Mouse (Mus musculus) heart, adult 18-20 months (tissue): ENCODE results near the gene Pcgf2. TPM values are rescaled to one million over a fixed set of nuclear protein-coding genes. Genes with fewer than 3 reads are reported as not detected.
"Not testable (repeated sequence)": the region's sequence is repeated elsewhere in the genome, so short reads cannot be mapped to it uniquely, and the experiment has no call there.

Experiments used
- DNase-seq, 2 experiments: peaks; one replicate each; pipeline ENCODE4 v3.0.0; 2021 to 2022; ENCODE audit warnings: mixed read lengths in 1 of 2
- total RNA-seq, 2 experiments: library from RNA; stranded (reverse); gene quantifications; 2 replicates each; pipeline ENCODE4 v1.2.3; 2021

Pcgf2 gene
- total RNA-seq, 2 experiments from 2014 or later: 4.8 to 4.9 TPM

DNA sequence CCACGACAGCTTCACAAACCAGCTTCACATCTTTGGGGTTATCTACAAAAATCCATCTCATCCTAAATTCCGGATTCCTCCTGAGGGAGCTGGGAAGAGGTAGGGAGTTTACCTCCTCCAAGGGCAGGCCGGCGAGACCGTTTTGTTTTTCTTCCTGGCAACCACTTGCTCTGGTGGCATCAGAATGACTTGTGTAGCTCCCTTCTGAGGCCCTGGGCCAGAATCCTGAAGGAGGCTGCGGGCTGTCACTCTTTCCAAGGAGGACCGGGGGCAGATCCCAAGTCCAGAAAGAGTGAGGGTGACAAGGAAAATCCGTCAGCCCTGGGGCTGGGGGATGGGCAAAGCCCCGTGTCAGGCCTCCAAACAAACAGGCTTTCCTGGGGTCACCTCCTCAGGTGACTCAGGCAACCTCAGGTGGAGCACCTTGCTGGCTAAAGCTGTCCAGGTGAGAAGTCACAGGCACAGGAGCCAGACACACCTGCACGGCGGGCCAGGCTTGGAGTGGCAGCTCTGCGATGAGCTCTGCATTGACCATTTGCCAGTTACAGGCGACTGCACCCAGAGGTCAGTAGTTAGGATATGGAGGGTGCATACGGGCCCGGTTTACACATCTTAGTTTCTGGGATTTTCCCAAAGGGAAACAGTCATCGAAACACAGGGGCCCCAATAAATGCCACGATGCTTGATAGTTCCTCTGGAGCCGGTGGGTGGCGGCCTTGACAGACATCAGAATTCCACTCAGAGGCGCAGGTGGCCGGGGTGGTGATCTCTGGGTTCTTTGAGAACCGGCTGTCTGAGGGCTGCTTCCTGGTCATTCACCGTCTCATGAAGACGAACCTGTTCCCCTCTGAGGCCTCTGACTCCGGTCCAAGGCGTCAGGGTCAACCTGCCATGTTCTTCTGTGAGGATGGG lies 17.3 kb upstream of the Pcgf2 start:
- no peak for DNase-seq

DNA sequence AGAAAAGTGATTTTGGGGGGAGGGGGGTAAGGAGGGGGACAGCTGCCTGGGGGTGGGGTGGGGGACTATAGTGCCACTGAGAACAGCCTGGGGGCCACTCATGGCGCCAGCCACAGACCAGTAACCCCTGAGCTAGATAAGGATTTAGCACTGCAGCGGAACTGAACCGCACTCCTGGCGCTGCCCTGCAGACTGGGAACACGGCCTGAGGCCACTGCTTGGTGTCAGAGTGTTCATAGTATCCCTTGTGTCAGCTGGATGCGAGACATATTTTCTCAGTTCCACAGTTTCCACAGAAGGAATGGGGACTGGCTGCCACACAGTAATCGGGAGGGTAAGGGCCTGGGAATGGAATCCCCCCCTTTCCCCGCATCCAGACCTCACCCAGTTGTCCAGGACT lies 15.7 kb upstream of the Pcgf2 start:
- DNase-seq: no peak

DNA sequence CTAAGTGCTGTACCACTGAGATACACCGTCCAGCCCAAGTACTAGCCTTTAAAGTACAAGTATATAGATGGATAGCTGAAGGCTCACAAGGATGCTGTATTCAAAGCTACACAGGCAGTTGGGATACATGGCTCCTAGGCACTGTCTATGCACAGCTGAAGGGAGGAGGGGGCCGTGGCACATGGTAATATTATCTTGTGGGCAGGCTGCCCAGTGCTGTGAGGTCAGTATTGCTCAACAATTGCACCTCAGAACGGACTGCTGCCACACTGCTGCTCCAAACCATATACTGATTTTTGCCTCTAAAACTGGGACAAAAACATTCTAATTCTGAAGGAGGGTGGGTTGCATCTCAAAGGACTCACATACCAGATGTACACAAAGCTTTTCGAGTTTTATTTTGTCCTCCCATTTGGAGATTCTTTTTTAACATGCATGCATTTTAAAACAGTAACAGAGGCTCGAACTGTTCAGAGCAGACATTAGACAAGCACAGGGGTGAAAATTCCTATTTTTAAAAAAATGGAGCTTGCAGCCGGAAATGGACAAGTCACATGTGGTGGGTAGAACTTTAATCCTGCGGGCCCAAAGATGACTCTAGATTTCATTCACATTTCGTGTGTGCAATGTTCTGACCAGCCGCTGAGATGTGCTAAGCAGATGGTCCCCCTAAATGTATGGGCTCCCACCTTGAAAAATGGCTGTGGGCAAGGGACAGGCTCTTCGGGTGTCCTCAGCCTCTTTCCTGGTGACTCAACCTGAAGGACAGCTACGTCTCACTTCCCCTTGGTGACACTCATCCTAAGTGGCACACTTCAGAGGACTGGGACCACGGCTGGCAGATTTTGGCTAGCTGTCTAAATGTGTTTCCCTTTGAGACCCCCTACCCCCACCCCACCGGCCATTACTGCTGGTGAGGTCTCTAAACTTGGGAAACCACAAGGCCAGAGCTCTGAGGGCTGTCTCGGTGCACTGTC lies 14.8 kb upstream of the Pcgf2 start:
- DNase-seq: peak; percentile 47 to 60

DNA sequence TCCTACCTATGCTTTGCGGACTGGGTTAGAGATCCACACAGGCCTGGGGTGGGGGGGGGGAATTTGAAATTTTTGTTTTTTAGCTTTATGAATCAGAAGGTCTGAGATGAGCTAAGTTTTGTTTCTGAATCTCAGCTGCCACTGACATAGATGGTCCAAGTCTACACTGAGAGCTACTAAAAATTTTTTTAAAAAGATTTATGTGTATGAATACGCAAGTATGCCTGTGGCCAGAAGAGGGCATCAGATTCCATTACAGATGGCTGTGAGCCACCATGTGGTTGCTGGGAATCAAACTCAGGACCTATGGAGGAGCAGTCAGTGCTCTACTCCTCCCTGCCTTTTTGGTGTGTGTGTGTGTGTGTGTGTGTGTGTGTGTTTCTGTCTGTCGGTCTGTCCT lies 14.1 kb upstream of the Pcgf2 start:
- DNase-seq: no peak

DNA sequence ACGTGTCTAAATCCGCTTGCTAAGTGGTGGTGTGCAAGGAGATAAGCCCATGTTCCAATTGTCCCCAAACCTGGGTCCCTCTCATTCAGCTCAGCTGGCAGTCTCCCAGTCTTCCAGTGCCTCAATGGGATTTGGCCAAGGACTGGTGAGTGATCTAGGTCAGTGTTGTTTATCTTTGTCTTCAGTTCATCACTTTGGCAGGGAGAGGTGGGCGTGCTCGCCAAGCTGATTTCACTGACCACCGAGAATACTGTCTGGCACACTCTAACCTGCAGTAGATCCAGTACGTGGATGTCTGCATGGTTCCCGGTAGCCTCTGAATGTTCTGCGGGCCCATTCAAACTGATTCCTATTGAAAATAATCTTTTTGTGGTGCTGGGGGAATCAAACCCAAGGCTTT lies 13.6 kb upstream of the Pcgf2 start:
- peak; percentile 74 for DNase-seq

DNA sequence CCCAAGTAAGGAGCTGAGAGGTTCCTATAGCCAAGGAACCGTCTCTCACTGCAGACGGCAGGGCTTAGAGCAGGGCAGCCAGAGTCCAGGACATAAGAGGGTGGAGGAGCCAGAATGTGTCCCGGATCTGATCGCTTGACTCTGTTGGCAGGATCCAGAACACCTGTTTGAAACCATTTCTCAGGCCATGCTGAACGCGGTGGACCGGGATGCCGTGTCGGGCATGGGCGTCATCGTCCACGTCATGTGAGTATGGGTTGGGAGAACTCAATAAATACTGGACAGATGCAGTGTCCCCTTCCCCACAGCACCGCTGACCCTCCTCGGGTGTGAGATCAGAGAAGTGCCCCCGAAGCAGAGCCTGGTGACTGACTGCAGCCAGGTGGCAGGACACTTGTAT lies 12.0 kb upstream of the Pcgf2 start:
- DNase-seq: no peak

DNA sequence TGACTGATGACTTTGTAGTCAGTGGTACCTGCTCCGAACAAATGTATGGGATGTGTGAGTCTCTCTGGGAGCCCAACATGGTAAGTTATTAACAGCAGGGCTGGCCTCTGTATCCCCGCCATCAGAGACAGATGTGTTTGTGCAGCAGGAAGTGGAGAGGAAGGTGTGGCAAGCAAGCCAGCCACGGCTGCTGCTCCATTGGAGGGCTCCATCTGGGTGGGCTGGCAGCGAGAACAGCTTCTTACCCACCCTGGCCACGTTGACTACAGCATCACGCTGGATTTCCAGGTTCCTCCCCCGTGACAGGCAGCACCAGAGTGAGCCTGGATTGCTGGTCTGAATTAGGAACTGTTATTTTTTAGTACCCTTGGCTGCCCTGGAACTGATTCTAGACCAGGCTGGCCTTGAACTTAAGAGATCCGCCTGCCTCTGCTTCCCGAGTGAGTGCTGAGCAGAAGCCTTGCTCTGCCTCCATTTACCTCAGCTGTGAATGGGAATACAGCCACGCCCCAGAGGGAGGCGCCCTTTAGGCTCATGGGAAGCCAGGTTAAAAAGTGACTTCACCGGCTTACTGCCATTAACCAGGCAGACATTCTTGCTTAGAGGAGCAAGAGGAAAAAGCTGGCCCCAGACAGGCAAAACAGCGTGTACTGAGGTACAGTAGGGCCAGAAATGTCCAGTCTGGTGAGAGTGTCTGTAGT lies 11.1 kb upstream of the Pcgf2 start:
- DNase-seq: no peak

DNA sequence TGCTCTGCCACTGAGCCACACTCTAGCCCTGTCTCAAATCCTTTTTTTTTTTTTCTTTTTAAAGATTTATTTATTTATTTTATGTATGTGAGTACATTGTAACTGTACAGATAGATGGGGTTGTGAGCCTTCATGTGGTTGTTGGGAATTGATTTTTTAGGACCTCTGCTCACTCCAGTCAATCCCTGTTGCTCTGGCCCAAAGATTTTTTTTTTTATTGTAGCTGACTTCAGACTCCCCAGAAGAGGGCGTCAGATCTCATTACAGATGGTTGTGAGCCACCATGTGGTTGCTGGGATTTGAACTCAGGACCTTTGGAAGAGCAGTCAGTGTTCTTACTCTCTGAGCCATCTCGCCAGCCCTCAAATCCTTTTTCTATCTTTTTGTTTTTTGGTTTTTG lies 9.8 kb upstream of the Pcgf2 start:
- not testable (repeated sequence) for DNase-seq

DNA sequence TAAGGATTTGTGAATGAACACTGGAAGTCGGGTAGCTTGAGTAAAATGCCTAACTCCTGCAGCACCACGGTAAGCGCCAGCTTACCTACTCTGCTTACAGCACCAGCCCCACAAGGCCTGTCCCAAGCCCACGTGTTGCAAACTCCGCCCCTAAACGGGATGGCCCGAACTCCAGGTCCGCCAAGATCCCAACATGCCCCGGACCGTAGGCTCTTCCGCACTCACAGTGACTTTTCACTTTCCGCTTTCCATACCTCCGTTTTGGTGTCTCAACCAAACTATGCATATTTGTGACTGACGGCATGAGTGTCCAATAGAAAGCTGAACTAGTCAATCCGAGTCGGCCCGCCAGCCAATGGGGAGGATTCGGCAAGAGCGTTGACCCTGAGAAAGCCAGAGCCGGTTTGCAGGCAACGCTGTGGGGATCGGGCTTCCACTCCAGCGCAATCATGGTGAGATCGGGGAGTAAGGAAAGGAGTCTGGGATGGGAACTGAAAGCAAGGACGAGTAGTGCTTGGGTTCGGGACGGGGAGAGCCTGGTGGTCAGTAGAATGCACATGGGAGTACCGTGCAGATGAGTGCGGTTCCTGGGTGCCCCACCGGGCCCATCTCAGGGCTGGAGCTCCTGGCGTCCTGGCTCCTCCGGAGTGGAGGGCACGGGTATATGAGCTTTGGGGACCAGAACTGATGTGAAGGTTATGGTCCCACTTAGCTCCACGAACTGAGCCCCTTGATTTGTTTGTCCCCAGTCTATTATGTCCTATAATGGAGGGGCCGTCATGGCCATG lies 2.9 kb upstream of the Pcgf2 start, which contains the start of gene Psmb3:
Gene Psmb3 (plus strand): TSS at position 361 of the 788 bp plus-strand sequence.
- DNase-seq: peak; percentile 100

DNA sequence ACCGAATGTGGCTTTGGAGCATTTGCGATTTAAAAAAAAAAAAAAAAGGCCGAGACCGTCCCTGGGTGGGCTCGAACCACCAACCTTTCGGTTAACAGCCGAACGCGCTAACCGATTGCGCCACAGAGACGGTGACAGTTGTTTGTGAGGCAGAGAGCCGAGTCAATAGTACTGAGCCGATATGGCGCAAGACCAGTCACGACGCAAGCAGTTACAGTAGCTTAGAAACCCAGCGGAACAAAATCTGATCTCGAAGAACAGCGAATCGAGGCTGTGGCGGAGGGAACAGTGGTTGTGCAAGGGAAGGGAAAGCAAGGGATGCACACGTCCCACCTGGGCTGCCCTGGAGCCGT lies 2.1 kb upstream of the Pcgf2 start:
- DNase-seq: peak; percentile 91 to 96

DNA sequence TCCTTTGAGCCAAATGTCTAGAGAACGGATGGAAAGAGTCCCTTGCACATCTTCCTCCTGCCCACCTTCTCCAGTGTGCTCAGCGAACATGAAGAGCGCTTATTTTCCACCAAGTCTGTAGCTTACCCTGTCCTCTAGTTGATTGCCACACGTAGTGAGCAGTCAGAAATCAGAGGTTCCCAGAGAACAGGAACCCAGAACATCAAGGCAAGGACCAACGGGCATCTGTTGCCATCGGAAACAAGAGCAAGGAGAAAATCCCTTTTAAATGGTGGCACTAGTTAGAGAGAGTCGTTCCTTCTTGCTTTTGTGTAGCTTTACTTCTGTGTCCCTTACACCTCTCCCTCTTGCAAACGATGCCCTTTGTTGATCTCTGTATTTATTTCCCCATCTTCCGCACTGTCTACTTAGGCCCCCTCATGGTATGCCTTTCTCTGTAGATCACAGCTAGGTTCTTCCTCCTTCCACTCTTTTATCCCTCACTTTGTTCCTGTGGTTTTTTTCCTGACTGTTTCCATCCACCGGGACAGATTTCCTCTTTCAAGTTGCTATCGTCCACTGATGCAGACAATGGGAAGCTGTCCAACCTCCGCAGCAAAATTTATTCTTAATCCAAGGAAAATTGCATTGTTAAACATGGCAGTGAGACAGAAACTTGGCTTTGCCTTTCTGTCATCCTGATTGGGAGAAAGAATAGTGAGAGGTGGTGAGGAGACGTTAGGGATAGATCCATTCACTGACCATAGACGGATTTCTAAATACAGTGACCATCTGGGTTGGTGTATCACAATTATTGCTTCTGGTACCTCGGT lies 1.5 kb upstream of the Pcgf2 start:
- peak in 1 of 2 experiments; percentile 21 for DNase-seq

DNA sequence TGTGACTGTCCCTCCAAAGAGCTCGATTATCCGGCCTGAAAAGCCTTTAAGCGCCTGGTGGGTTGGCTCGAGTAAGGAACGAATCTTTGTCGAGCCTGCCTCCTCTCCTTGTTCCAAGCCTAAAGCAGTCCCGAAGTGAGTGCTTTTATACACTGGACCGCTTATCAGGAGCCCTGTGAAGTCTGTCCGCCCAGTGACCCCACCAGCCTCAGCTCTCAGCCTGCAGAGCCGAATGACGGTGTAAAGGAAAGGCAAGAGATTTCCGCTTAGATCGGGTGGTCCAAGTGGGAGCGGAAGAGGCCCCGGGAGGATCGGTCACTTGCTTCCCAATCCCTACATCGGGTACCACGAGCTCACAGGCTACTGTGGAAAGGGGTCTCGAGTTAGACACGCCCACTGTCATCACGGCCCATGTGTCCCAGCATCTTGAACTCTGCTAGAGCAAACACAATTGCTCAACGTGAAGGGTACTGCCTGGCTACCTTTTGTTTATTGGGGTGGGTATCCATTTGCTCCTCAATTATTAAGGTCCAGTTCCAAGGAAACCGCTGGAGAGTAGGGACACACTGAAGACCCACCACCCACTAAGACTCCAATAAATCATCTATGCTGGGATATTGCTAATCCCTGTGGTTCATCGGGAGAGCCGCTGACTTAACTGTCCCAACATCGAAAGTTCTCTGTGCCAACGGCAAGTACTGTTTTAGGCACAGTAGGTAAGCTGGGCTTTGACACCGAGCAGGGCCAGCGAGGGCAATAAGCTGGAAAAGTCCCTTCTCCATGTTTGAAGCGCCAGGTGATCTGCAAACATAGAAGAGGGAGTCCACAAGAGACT lies 666 bp upstream of the Pcgf2 start:
- peak; percentile 33 to 43 for DNase-seq

DNA sequence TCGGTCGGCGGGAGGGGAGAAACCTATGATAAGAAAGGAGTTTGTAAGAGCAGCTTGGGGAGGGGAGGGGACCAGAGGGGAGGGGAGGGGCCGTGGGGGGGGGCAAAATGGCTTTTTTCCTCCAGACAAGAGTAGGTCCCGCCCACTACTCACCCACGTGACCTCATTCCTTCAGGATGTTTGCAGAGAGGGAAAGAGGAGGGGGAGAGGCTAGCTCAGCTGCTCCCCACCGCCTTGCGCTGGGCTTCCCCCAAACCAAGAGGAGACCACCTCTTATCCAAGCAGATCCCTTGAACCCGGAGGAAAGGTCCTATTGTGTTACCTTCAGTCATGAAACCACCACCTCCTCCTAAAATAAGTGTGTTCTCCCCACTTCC lies 683 bp downstream of the Pcgf2 start:
- peak; percentile 89 to 91 for DNase-seq

DNA sequence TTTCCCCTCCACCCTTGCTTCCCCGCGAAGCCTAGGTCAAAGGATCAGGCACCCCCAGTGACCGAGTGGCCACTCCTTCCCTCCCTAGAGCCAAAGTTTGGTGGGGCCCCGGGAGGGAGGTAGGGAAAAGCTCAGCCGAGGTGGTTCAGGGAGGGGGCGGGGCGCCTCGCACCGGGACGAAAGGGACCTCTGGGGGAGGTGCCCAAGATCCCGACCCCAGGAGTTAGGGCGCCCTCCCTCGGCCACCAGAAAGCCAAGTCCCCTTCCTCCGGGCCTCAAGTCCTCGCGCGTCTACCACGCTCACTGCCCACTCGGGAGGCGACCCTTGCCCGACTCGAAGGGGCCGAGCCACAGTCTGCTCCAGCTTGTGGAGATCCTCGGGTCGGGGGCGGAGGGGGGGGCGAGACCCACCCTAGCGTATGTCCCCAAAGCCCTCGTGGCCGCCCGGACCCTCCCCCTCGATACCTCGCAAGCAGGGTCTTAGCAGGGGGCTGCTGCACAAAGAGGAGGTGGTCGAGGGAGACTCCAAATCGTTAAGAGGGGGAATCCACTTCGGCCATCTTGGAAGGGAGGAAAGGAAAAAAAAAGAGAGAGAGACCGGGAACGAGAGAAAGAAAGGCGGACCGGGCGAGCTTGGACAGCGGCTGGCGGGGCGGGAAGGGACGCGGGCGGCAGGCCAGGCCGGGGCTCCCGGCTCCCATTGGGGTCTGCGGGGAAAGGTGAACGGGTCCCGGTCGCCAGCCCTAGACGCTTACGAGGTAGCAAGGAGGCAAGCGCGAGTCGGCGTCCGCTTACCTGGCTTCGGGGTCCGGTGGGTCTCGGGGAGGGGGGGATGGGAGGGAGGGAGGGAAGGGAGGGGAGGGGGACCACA lies 1.3 kb downstream of the Pcgf2 start:
- DNase-seq: peak; percentile 70 to 75

DNA sequence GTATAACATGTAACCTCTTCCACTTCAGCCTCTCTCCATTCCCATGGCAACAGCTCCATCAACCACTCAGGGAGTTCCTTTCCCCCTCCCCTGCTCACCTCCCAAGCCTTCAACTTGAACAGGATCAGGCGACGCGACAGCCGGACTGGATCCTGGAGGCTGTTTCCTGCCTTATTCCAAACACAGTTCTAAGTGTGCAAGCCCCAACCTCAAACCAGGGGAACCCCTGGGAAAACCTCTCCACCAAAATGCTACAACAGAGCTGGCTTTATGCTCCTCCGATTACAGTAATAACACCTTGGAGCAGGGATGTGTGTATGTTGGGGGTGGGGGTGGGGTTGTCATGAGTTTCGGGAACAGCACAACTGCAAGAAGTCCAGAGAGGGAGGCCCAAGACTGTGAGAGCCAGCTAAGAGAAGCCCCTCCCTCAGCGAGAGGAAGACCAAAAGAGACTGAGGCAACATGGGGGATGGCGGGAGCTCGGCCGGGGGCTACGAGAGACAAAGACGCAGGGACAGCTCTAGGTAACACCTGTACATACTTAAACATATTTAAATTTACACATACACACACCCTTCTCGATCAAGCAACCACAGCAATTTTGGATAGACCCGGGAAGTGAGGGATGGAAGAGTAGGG lies 2.3 kb downstream of the Pcgf2 start:
- peak in 1 of 2 experiments; percentile 20 for DNase-seq

DNA sequence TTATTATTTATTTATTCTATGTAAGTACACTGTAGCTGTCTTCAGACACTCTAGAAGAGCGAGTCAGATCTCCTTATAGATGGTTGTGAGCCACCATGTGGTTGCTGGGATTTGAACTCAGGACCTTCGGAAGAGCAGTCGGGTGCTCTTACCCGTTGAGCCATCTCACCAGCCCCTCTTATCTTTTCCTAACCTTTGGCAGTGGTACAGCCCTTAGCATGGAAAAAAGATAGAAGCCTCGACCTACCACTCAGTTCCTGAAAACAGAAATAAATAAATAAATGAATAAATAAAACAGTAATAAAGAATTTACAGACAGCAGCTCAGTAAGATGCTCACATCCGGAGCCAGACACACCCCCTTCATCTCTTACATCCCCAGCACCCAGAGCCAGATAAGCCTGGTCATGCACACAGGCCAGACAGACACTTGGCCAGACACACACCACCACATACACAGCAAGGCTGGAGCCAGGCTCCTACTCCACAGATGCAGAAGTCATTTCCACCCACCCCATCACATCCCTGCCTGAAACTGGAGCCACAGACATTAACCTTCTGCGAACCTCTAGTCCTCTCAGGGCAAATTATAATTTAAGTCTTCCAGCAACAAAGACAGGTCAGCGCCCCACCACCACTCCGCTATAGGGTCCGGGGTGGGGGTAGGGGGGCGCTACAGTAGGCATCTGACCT lies 3.0 kb downstream of the Pcgf2 start:
- DNase-seq: no peak

DNA sequence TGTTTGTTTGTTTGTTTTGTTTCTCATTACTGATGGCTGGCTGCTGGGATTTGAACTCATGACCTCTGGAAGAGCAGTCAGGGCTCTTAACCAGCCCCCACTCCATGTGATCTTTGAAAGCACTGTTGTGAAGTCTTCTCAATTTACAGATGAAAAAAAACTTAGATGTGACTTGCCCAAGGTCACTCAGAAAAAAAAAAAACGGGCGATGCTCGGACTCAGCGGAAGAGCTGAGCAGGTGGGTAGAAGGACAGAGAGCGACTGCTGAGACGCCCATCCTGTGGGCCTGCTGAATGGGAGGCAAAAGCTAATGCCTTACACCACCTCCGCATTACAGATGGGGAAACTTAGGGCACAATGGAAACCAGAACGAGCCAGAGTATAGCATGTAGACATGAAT lies 3.6 kb downstream of the Pcgf2 start:
- no peak for DNase-seq
